In the genomic region with DNA sequence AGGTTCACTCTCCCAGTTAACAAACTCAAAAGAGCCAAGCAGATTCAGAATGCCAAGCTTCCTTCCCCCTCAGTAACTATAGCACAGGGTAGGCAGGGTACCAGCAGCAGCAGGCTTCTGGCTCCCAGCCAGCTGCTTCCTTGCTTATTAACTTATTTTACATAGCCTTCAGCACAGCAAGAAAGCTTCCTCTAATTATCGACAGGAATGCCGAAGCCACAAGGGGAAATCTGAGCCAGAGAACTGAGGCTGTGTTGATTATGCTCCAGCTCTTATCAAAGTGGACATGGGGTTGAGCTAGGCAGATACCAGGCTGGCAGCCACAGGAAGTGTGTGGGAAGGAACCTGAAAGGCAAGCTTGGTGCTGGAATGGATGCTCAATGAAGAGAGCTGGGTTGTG, we compare ENCODE assay signal across 9 mouse cellular contexts.
DNase-seq lines count a peak whose midpoint lies in the region; ATAC-seq lines count a peak whose summit lies in the region.
"Had no signal": no experiment of that assay in that cellular context is flagged by ENCODE, and none has a peak within 500 bp of the region (broad histone marks: within the 10 kb centered on the region; RNA-seq: fewer than 3 reads in every experiment).

No protein-coding gene starts in this region.

- 12% methylated on average over 2 of the region's 2 CpGs for WGBS in neural tube, embryonic 12.5 days
- WGBS in embryonic facial prominence, embryonic 15.5 days: 0% methylated on average over 2 of the region's 2 CpGs
- WGBS in limb, embryonic 13.5 days: 0% methylated on average over 2 of the region's 2 CpGs

- H3K9me3 ChIP-seq in neural tube, embryonic 12.5 days: no peaks in the 10 kb centered on the region
- no peaks in the 10 kb centered on the region for H3K9me3 ChIP-seq in embryonic facial prominence, embryonic 15.5 days (replicated peaks)
- H3K9me3 ChIP-seq in limb, embryonic 13.5 days: no peaks in the 10 kb centered on the region
- H3K9me3 ChIP-seq: liver, embryonic 15.5 days had no signal

- DNase-seq in neural tube, embryonic 10.5 days (ENCODE audit: extremely low spot score, low spot score): no peak
- peak; percentile 5 for DNase-seq in kidney, adult 9 months
- DNase-seq in adrenal gland, postnatal 14 days: no peak
- DNase-seq in thymus, postnatal 25 days: no peak
- DNase-seq in urinary bladder, adult 18-20 months (ENCODE audit: low spot score in 2 of 2): no peak

- no peak overlapping the region for H3K9ac ChIP-seq in neural tube, embryonic 12.5 days
- no peak overlapping the region for H3K9ac ChIP-seq in embryonic facial prominence, embryonic 15.5 days
- no peak overlapping the region for H3K9ac ChIP-seq in limb, embryonic 13.5 days
- H3K9ac ChIP-seq: liver, embryonic 15.5 days had no signal

- peak; percentile 56; the same call in 1 of the 2 replicates for ATAC-seq in neural tube, embryonic 12.5 days (ENCODE audit: low FRiP score, low read depth)
- ATAC-seq in embryonic facial prominence, embryonic 15.5 days (ENCODE audit: insufficient number of reproducible peaks, low FRiP score, low TSS enrichment, low read depth): peak; percentile 84
- ATAC-seq in limb, embryonic 13.5 days (ENCODE audit: low FRiP score, low read depth): peak; percentile 72

- H3K27ac ChIP-seq in neural tube, embryonic 12.5 days: no peak overlapping the region
- H3K27ac ChIP-seq in embryonic facial prominence, embryonic 15.5 days (replicated peaks): no peak overlapping the region
- H3K27ac ChIP-seq in limb, embryonic 13.5 days: no peak overlapping the region; the same call in 1 of the 2 replicates
- H3K27ac ChIP-seq: liver, embryonic 15.5 days had no signal

- H3K4me1 ChIP-seq in neural tube, embryonic 12.5 days: peaks cover 6% of the 10 kb centered on the region
- H3K4me1 ChIP-seq in embryonic facial prominence, embryonic 15.5 days: peaks cover 11% of the 10 kb centered on the region
- peaks cover 25% of the 10 kb centered on the region for H3K4me1 ChIP-seq in limb, embryonic 13.5 days
- H3K4me1 ChIP-seq: liver, embryonic 15.5 days had no signal

- no peak overlapping the region for H3K4me2 ChIP-seq in neural tube, embryonic 12.5 days (replicated peaks)
- no peak overlapping the region for H3K4me2 ChIP-seq in embryonic facial prominence, embryonic 15.5 days (replicated peaks)
- H3K4me2 ChIP-seq in limb, embryonic 13.5 days (replicated peaks): no peak overlapping the region
- H3K4me2 ChIP-seq: liver, embryonic 15.5 days had no signal

- H3K36me3 ChIP-seq in neural tube, embryonic 12.5 days: no peaks in the 10 kb centered on the region
- H3K36me3 ChIP-seq in embryonic facial prominence, embryonic 15.5 days: no peaks in the 10 kb centered on the region
- H3K36me3 ChIP-seq in limb, embryonic 13.5 days: no peaks in the 10 kb centered on the region
- H3K36me3 ChIP-seq: liver, embryonic 15.5 days had no signal

- H3K27me3 ChIP-seq in neural tube, embryonic 12.5 days (replicated peaks): no peaks in the 10 kb centered on the region
- H3K27me3 ChIP-seq in embryonic facial prominence, embryonic 15.5 days: no peaks in the 10 kb centered on the region
- H3K27me3 ChIP-seq in limb, embryonic 13.5 days: no peaks in the 10 kb centered on the region
- H3K27me3 ChIP-seq: liver, embryonic 15.5 days had no signal

- H3K4me3 ChIP-seq in neural tube, embryonic 12.5 days: no peak overlapping the region
- H3K4me3 ChIP-seq in embryonic facial prominence, embryonic 15.5 days (replicated peaks): no peak overlapping the region
- no peak overlapping the region for H3K4me3 ChIP-seq in limb, embryonic 13.5 days
- H3K4me3 ChIP-seq: liver, embryonic 15.5 days had no signal
